Mouse (Mus musculus) left cerebral cortex, adult 8-10 months (tissue): ENCODE measurements around the gene Arhgef12. TPM values are rescaled to one million over a fixed set of nuclear protein-coding genes. Genes with fewer than 3 reads are reported as not detected.

Source experiments
- DNase-seq, 2 experiments: peaks; one replicate each; pipeline ENCODE4 v3.0.0; 2022; ENCODE audit warnings: low spot score in 2 of 2
- total RNA-seq, 4 experiments: library from RNA; stranded (reverse); gene quantifications; 2 replicates each; pipeline ENCODE4 v1.2.4; 2022

Gene Arhgef12
- total RNA-seq, 4 experiments from 2014 or later: 152 to 184 (median 161) TPM

DNA sequence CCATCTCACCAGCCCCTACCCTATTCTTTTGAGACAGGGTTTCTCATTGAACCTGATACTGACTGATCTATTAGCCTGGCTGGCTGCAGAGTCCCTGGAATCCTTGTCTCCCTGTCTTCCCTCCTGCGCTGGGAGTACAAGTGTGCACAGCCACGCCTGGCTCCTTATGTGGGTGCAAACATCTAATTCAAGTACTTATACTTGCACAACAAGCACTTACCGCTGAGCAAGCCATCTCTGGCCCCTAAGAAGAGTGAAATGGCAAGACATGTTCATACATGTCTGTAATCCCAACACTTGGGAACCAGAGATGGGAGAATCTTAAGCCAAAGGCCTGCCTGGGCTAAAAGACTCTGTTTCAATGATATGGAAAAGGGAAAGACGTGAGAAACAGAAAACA is 104.0 kb downstream of the Arhgef12 start:
- no peak for DNase-seq

DNA sequence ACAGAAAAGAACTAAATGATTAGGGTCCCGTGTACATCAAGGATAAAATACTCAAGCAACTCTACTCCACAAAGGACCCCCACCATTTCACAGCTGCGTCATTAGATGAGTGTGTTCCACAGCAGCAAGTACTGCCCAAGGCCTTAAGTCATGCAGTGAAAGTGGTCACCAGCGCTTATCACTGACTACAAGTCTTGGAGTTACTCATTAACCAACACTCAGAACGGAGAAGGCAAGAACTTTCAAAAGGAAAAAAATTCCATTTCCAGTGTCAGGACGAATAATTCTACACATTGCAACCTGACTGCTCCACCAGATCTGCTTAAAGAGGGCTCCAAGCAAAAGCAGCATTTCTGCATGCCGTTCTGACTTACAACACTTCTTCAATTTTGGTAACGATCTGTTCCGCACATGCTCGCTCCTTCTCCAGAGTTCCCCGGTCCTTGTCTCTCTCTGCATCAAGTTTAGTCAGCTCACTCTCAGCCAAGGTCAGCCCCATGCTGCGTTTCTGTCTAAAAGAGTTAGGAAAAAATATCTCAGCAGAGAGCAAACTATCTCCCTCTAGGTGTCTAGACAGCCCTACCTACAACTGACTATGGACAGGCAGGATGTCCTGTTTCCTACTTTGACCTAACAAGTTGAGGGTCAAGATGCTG is 106.3 kb downstream of the Arhgef12 start:
- no peak for DNase-seq

DNA sequence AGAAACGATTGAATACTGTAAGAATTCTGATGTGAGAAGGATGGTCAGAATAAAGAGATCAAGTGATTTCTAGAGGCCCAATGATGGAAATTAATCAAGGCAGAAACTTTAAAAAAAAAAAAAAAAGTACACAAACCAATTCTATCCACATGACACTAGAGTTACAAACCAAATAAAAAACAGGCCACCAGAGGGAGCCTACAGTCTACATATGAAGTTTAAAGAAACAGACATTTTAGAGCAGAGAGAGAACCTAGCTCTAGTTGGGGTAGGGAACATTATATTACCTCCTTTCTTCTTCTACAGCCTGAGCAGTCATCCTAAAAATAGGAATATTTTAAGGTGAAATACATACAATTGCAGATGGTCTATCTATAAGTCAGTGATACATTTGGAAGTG is 107.0 kb downstream of the Arhgef12 start:
- no peak for DNase-seq

DNA sequence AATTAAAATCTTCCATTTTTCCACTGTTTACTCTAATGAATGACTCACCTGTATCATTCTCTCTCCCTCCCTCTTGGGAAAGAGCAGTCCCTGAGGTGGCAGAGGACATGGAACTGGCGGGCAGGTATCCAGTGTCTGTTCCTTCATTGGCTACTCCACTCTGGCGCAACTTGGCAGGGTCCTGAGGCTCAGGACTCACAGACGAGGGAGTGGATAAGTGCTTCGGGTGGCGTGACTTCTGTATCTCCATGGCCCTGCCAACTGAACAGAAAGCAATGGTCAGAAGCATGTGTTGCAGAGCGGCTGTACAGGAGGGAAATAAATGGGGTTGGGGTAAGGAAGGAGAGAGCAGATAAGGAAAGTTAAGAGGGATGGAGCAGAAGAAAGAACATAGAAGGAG is 109.5 kb downstream of the Arhgef12 start:
- DNase-seq: no peak

DNA sequence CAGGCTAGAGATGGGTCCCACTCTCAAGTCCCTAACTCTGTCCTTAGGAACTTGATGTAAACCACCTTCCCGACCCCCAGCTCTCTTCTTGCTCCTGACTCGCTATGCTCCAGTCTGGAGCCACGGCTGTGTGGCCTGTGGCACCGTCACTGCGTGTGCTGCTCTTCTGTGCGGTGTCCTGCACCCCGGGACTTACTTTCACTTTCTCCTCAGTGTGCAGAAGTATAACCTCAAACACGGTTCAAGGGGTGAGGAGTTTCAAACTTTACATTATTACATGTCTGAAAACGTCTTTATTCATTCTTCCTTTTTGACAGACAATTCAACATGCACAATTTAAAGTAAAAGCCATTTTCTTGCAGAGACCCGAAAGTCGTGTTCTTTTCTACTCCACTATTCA is 111.7 kb downstream of the Arhgef12 start:
- DNase-seq: no peak

DNA sequence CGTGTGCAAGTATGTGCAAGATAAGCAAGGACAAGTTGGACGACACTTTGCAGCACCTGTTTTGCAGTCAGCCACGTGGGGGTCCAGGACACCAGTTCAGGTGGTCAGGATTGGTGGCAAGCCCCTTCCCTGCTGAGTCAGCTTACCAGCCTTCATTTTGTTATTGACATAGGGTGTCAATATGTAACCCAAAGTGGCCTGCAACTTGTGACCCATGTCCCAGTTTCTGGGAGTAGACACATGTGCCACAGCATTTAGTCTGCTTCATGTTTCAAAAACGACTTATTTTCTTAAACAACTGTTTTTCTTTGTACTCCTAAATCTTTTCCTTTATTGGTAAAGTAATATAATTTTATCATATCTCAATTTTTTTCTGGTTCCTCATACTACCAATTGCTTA is 112.3 kb downstream of the Arhgef12 start:
- no peak for DNase-seq

DNA sequence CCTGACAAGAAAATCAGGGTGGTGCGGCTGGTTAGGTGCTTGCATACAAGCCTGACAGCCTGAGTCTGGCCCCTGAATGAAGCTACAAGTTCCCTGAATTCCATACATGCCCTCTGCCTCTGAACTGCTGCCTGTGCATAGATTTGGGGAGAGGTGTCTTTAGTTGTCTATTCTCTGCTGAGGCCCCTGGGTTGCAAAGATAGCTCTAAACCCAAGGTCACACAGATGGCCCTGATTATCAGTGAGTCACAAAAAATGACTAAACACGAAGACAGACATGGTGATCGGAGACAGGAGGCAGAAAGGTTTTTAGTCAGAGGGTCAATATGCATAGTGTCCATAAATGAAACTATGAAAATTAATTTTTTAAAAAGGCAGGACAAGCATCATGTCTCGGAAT is 113.4 kb downstream of the Arhgef12 start:
- DNase-seq: no peak

DNA sequence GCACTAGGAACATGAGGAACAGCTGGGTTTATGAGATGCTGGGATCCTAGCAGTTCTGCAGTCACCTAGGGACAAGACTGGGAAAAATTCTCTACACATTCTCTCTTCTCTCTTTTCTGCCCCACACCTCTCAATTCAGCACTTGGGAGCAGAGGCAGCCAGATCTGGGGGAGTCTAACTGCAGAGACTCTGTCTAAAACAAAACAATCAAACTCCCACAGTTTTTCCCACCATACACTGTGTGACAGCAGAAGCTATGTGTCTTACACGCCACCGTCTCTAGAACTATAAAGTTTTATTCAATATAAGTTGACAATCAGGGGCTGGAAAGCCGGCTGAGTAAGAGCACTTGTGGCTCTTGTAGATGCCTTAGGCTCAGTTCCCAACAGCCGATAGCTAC is 119.1 kb downstream of the Arhgef12 start:
- peak in 1 of 2 experiments; percentile 26 for DNase-seq

DNA sequence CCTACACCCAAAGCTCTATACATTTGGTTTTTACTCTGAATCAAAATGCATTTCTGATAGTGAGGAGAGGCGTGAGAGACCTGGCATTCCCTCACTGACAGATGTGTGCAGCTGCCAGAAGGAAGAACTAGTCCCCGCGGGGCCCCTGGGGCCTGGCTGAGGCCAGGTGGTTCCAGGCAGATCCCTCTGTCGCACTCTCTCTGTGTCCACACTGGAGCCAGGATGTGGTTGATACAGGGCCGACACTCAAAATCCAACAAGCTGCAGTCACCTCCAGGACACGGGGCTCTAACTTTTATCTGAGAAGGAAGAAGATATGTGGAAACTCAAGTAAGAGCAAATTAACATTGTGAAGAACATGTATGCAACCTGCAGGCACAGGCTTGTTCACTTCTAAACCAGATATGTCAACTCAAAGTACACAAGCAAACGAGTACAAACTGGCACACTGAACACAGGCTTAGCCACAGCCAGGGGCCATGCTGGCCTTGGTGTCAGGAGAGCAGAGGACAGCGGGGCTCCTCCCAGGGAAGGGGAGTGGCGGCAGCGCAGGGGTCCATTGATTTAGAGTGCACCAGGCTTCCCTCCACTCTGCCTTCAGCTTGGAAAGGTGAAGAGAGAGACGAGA is 138.0 kb downstream of the Arhgef12 start:
- no peak for DNase-seq

DNA sequence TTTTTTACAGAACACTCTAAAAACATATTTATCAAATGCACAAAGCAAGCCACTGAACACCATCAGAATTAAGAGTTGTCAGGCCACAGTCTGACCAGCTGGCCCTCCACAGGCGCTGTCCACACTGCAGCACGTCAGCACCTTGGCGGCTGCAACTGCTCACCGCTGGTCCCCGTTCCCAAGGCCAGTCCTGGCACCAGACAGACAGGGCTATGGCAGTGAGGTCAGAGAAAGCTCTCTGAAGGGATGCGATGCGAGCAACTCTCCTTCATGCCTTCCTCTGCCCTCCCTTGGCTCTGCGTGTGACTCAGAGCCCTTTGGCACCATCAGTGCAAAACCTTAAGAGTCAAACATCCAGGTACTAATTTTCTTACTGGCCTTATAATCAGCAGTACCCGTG is 139.3 kb downstream of the Arhgef12 start:
- DNase-seq: no peak

DNA sequence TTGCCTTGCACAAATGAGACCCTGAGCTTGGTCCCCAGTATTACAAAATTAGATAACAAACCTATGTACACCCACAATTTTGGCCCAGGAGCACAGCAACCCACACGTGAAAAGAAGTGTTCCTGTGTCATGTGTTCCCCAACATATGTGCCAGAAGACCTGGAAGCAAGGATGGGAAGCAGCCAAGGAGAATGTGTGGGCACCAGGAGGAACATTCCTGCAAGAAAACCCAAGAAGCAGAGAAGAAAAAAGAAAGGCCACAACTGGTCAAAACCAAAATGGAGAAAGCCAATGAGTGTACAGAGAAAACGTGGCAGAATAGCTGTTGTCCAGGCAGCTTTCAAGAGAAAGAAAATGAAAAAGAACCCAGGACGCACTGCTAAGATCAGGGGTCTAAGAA is 142.2 kb downstream of the Arhgef12 start:
- DNase-seq: peak in 1 of 2 experiments; percentile 57

DNA sequence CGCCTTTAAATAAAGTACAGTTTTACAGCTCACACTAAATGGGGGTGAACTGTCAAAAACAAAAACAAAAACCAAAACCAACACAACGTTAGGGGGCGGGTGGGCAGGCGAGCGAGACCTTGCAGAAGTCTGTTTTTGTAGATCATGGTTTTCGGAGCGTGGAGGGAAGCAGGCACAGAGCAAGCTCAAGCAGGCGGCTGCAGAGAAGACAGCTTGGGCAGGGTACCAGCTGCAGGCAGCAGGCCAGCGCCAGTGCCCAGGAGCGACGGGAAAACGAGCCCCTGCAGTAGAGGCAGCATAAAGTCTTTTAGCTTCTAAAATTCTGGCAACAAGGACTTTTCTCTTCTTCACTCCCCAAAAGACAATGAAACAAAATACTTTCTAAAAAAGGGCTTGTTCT is 142.7 kb downstream of the Arhgef12 start:
- peak in 1 of 2 experiments; percentile 56 for DNase-seq

DNA sequence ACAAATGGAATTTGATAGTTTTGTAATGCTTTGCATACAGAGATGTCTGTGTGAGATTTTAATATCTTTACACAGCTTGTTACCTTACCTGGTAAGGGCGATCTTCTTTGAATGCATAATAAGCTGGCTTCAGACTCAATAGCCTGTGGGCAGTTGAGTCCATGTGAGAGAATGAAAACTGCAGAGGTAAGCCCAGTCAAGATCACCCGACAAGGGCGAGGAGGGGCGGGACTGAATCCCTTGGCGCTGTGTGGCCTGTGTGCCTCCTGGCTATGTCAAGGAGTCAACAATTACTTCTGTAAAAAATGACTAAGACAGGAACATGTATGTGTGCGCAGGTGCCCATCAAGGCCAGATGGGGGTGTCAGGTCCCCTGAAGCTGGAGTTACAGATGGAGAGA is 144.5 kb downstream of the Arhgef12 start:
- no peak for DNase-seq

DNA sequence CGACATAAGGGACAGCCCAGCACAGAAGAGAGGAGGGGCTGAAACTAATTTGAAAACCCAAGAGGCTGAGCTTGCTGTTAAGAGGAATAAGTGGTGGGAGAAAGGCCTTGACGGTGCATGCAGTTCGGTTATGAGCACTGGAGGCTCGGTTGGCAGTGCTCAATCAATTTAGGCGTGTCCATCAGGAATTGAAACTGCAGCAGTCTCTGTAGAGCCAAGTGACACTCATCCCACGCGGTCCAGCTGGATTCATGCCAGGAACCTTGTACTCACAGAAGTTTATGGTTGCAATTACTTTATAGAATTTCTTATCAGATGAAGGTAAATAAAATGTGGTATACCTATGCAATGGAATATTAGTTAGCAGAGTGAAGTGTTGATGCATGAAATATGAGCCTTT is 148.6 kb downstream of the Arhgef12 start:
- no peak for DNase-seq

DNA sequence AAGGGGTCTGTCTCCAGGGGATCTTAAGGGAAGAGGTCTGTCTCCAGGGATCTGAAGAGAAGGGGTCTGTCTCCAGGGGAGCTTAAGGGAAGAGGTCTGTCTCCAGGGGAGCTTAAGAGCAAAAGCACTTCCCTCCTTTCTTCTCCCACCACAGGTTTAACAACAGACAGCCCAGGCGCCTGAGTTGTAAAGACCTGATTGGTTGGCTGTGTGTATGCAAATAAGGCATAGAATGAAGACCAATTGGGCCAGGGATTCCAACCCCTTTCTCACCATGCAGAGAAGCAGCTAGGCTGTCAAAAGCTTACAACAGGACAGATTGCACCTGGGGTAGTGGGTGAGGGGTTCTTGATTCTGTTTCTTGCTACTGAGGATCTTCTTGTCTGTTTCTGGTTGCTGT is 158.7 kb downstream of the Arhgef12 start:
- no peak for DNase-seq

DNA sequence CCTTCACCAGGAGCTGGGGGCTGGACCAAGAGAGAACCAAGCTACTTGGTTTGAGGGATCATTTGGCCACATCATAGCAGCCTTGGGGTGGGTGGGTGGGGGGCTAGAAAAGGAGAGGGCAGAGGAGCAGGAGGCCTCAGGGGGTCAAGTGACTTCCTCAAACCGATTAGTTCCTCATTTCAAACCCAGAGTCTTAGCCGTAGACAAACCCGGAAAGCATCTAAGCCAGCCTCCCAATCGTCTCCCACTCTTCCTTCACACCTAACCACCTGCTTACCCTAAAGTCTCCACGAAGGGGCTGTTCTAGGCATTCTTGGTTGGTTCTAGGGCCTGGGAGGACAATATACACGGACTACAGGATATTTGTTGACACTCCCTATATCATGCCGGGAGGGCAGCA is 161.9 kb downstream of the Arhgef12 start:
- DNase-seq: no peak

DNA sequence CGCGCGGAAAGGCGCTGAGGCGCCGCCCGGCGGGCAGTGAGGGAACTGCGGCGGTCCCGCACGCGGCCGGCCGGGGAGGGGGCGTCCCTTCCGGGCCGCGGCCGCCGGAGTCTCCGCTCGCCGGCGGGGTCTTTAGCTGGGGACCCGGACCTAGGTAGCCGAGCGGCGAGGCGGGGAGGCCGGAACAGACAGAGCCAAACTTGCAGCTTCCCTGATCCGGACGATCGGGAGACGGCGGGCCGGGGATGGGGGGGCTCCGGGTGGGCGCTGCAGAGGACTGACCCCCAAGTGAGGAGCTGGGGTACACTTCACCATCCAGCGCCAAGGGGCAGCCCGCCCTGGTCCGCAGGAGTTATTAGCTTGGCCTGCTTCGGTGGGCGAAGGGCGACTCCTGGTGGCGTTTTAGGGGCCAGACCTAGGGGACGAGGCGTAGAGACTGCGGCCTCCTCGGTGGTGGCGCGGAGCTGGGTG is 162.5 kb downstream of the Arhgef12 start:
- peak; percentile 66 to 82 for DNase-seq

DNA sequence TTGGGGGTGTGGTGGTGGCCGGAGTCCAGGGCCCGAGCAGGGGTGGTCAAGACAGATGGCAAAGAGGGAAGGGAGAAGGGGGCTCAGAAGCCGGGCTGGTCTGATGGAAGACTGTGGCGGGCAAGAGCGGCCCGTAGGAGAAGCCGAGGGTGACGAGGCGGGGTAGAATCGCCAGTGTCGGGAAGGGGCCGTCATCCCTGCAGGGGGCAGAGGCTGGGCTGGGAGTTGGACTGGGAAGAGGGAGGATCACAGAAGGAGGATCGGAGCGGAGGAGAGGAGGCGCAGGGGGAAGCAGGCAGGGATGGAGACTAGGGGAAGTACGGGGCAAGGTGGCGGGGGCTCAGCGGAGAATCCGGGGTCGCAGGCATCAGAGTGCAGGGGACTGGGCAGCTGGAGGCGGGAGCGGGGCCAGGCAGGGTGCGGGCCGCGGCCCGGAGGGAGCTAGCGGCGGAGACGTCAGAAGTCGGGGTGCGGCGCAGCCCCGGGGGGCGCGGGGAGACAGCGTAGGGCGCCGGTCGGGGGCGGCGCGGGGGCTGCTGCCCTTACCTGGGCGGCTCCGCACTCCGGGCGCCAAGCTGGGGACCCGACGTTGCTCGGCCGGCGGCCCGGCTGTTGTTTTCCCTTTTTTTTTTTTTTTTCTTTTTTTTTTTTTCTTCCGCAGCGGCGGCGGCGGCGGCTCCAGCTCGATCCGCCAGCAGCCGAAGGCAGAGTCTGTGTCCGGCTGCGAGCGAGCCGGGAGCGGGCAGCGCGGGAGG is 163.1 kb downstream of the Arhgef12 start, which contains the start of gene Grik4:
Grik4 (minus strand) TSS at position 713 of the 755 bp plus-strand sequence.
- no peak for DNase-seq

DNA sequence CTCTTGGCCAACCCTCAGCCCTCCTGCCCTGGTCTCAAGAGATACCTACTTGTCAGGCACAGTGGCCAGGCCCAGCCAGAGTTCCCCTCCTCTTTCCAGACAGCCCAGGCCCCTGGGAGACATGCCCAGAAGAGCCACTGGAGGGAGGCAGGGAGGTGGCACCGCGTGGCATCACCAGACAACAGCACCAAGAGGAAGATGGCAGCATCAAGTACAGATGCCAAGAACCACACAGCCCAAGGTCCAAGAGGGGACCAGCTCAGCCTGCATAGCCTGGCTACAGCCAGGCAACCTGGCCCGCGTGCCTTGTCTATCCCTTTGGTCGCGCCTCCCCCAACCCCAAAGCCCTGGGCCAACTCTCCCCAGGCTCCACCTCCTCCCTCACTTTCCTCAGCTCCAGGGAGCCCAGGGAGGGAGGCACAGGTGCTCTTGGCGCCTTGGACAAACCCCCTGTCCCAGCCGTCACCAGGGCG is 163.9 kb downstream of the Arhgef12 start:
- peak; percentile 21 to 41 for DNase-seq

DNA sequence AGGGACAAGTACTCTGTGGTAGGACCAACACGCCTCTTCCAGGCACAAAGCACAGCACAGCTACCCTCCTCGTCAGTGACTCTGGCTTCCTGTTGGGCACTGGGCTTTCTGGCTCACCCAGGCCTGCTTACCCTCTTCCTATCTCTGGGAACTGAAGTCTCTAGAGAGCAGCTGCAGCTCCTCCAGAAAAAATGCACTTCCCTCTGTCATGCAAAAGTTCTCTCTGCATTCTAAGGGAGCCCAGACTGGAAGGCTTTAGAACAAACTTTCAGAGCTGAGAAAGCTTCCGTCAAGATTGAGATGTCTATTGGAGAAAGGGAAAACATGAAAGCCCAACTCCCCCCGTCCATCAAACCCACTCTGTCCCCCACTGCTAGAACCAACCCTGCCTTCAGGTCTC is 164.9 kb downstream of the Arhgef12 start:
- no peak for DNase-seq

DNA sequence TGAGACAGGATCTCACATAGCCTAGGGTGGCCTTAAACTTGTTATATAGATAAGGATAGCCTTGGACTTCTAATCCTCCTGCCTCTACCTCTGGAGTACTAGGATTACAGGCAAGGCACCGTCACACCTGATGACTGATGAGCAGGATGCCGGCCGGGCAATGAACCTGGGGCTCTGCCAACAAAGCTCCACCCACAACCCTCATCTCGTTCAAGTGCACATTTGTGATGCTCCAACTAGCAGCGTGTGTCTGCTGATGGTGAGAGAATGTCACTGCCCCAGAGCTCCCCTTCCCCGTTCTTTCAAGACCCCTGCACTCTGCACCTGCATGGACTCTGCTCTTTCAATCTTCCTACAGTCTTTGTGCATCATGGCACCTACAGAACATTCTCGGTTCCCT is 174.9 kb downstream of the Arhgef12 start:
- DNase-seq: no peak

DNA sequence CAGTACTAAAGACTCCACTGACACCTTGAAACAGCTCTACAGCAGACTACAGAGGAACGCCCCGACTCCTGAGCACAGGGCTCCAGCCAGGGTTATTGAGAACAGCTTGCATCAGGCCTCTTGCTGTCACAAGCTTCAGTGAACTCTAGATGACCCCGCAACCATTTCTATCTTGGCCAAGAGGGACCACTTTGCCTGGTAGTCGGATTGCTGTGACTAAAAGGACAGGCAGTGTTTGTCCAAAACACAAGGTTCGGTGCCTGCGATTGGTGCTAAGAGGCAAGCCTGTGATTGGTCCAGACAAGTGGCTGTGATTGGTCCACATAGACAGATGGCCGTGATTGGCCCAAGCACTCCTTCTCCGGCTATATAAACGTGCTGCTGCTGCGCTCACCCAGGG is 179.5 kb downstream of the Arhgef12 start:
- DNase-seq: no peak
